Mouse (Mus musculus) intestine, embryonic 14.5 days (tissue): ENCODE measurements around the gene Clca3a2. TPM values are rescaled to one million over a fixed set of nuclear protein-coding genes. Genes with fewer than 3 reads are reported as not detected.
A peak's percentile ranks its signal among the peaks of the same experiment; 100 is the strongest.
"Not testable (repeated sequence)": the region's sequence is repeated elsewhere in the genome, so short reads cannot be mapped to it uniquely, and the experiment has no call there.

ENCODE experiments used
- ATAC-seq: fragments of 200-750 bp; cut with Nextera tagmentation; replicated peaks from 2 replicates; pipeline ENCODE4 v1.8.0; 2017; ENCODE audit warnings: low read depth, moderate number of reproducible peaks, moderate TSS enrichment, moderate library complexity; ENCODE audit not compliant: low FRiP score, low TSS enrichment
- DNase-seq: peaks from one replicate; pipeline ENCODE4 v3.0.0-alpha.2; 2018; ENCODE audit warnings: low spot score
- H3K27ac ChIP-seq: fragments of 300-500 bp; sonication (generic); 2 replicates; pipeline ENCODE4 v1.5.1; 2014; ENCODE audit warnings: low read depth, mild to moderate bottlenecking, control low read depth
- H3K27me3 ChIP-seq: fragments of 300-500 bp; sonication (generic); replicated peaks from 2 replicates; pipeline ENCODE4 v1.6.1; 2014; ENCODE audit warnings: low read length, control low read depth; ENCODE audit not compliant: control insufficient read depth, insufficient read depth
- H3K36me3 ChIP-seq: fragments of 300-500 bp; sonication (generic); 2 replicates; pipeline ENCODE4 v1.6.1; 2014; ENCODE audit warnings: low read length, control low read depth; ENCODE audit not compliant: control insufficient read depth, insufficient read depth
- H3K4me1 ChIP-seq: fragments of 300-500 bp; sonication (generic); replicated peaks from 2 replicates; pipeline ENCODE4 v1.6.1; 2014; ENCODE audit warnings: low read length, control low read depth, mixed read lengths; ENCODE audit not compliant: control insufficient read depth, insufficient read depth
- H3K4me2 ChIP-seq: fragments of 300-500 bp; sonication (generic); 2 replicates; pipeline ENCODE4 v1.6.1; 2014; ENCODE audit warnings: low read length
- H3K4me3 ChIP-seq: fragments of 300-500 bp; sonication (generic); 2 replicates; pipeline ENCODE4 v1.5.1; 2014; ENCODE audit warnings: low read depth, low read length, control low read depth, mixed read lengths
- H3K9ac ChIP-seq: fragments of 300-500 bp; sonication (generic); 2 replicates; pipeline ENCODE4 v1.6.1; 2014; ENCODE audit warnings: mild to moderate bottlenecking, low read length
- H3K9me3 ChIP-seq: fragments of 300-500 bp; sonication (generic); 2 replicates; pipeline ENCODE4 v1.6.1; 2016; ENCODE audit warnings: low read length, control low read depth; ENCODE audit not compliant: control insufficient read depth
- whole genome bisulfite sequencing: fragments of 180-500 bp; shearing (Covaris S2); extraction: QIAGEN DNeasy Blood & Tissue Kit; methylation state at CpG from one replicate; pipeline ENCODE4 v1.1.7; 2014; 5-methylcytosine and 5-hydroxymethylcytosine counted together
- polyA plus RNA-seq: library from polyadenylated mRNA; unstranded; fragments of >200 nt; fragmentation: Nextera tagmentation; extraction: Ambion mirVana; gene quantifications from 2 replicates; pipeline ENCODE4 v1.2.1, GENCODE M21; 2014

Clca3a2 gene
- 0.20 and 0.54 TPM in 2 replicates for polyA plus RNA-seq

GRCm38 (mm10) chr3:144819219-144819618 is at the start of gene Clca3a2:
Gene Clca3a2, minus strand, starts transcription at chr3:144819494.
- not testable (repeated sequence) for H3K27me3 ChIP-seq, H3K4me2 ChIP-seq, DNase-seq, H3K9ac ChIP-seq, H3K4me1 ChIP-seq, H3K27ac ChIP-seq, H3K36me3 ChIP-seq, H3K4me3 ChIP-seq, H3K9me3 ChIP-seq
- 0 out of 2 replicates have a peak, but pooled peaks have one; percentile 36 for ATAC-seq
- WGBS: 67% methylated on average over 6 of the region's 6 CpGs

- Histone ChIP-seq H3K4me2 (no peak overlapping the region), H3K4me1 (no peaks in the 10 kb centered on the region), H3K36me3 (no peaks in the 10 kb centered on the region), H3K27ac (no peak overlapping the region), H3K27me3 (no peaks in the 10 kb centered on the region), H3K4me3 (no peak overlapping the region), H3K9me3 (0 out of 2 replicates have a peak, but pooled peaks cover 3% of the 10 kb centered on the region), H3K9ac (no peak overlapping the region)
- ATAC-seq (peak; percentile 87), DNase-seq (peak; percentile 57)
- WGBS: 27% methylated on average over 4 of the region's 4 CpGs
Measured at GRCm38 (mm10) chr3:144849584-144849983, 30.3 kb upstream of the Clca3a2 start.

- not testable (repeated sequence) for H3K9me3 ChIP-seq, H3K4me3 ChIP-seq, H3K9ac ChIP-seq, H3K36me3 ChIP-seq, H3K27ac ChIP-seq, H3K4me2 ChIP-seq, H3K4me1 ChIP-seq, DNase-seq, H3K27me3 ChIP-seq
- 64% methylated on average over 9 of the region's 9 CpGs for whole genome bisulfite sequencing
- ATAC-seq: peak; percentile 63; the same call in 1 of the 2 replicates
Measured at GRCm38 (mm10) chr3:144849014-144849556, 29.8 kb upstream of the Clca3a2 start, which contains the start of gene Clca3b. Gene Clca3b, minus strand, starts transcription at chr3:144849357.

- WGBS: 85% methylated on average over 6 of the region's 6 CpGs
- Histone ChIP-seq H3K27ac (no peak overlapping the region), H3K9ac (no peak overlapping the region), H3K9me3 (no peaks in the 10 kb centered on the region), H3K4me3 (no peak overlapping the region), H3K27me3 (no peaks in the 10 kb centered on the region), H3K4me2 (no peak overlapping the region), H3K4me1 (no peaks in the 10 kb centered on the region), H3K36me3 (no peaks in the 10 kb centered on the region)
- ATAC-seq (no peak), DNase-seq (no peak)
Measured at GRCm38 (mm10) chr3:144827257-144827656, 8.0 kb upstream of the Clca3a2 start.

GRCm38 (mm10) chr3:144825151-144825550 is 5.9 kb upstream of the Clca3a2 start:
- WGBS: 15% methylated on average over 10 of the region's 10 CpGs
- Histone ChIP-seq H3K9me3 (no peaks in the 10 kb centered on the region), H3K27ac (no peak overlapping the region), H3K4me3 (no peak overlapping the region), H3K27me3 (no peaks in the 10 kb centered on the region), H3K36me3 (no peaks in the 10 kb centered on the region), H3K4me2 (no peak overlapping the region), H3K9ac (no peak overlapping the region), H3K4me1 (no peaks in the 10 kb centered on the region)
- ATAC-seq (peak; percentile 77; the same call in 1 of the 2 replicates), DNase-seq (peak; percentile 91)

GRCm38 (mm10) chr3:144823331-144823730 is 4.0 kb upstream of the Clca3a2 start:
- Histone ChIP-seq H3K36me3 (no peaks in the 10 kb centered on the region), H3K27ac (no peak overlapping the region), H3K4me1 (no peaks in the 10 kb centered on the region), H3K27me3 (no peaks in the 10 kb centered on the region), H3K9me3 (no peaks in the 10 kb centered on the region), H3K4me2 (no peak overlapping the region), H3K9ac (no peak overlapping the region), H3K4me3 (no peak overlapping the region)
- DNase-seq (no peak), ATAC-seq (no peak)
- WGBS: 82% methylated on average over 5 of the region's 5 CpGs

GRCm38 (mm10) chr3:144820632-144821031 is 1.3 kb upstream of the Clca3a2 start:
- Histone ChIP-seq H3K9ac (no peak overlapping the region), H3K27me3 (no peaks in the 10 kb centered on the region), H3K36me3 (no peaks in the 10 kb centered on the region), H3K4me3 (no peak overlapping the region), H3K4me1 (no peaks in the 10 kb centered on the region), H3K27ac (no peak overlapping the region), H3K4me2 (no peak overlapping the region), H3K9me3 (no peaks in the 10 kb centered on the region)
- WGBS: 44% methylated on average over 1 of the region's 1 CpGs
- DNase-seq (no peak), ATAC-seq (no peak)

GRCm38 (mm10) chr3:144813336-144813735 is 6.0 kb downstream of the Clca3a2 start:
- H3K27ac ChIP-seq, H3K9me3 ChIP-seq, DNase-seq, H3K36me3 ChIP-seq, H3K4me2 ChIP-seq, H3K27me3 ChIP-seq, H3K4me1 ChIP-seq, H3K4me3 ChIP-seq, ATAC-seq, H3K9ac ChIP-seq: not testable (repeated sequence)
- 84% methylated on average over 6 of the region's 6 CpGs for WGBS

GRCm38 (mm10) chr3:144811821-144812220 is 7.5 kb downstream of the Clca3a2 start:
- H3K4me2 ChIP-seq: no peak overlapping the region
- H3K9ac ChIP-seq: no peak overlapping the region
- no peaks in the 10 kb centered on the region for H3K4me1 ChIP-seq
- no peak overlapping the region for H3K4me3 ChIP-seq
- no peak overlapping the region for H3K27ac ChIP-seq
- no peaks in the 10 kb centered on the region for H3K36me3 ChIP-seq
- H3K9me3 ChIP-seq: no peaks in the 10 kb centered on the region
- ATAC-seq (no peak), DNase-seq (no peak)
- WGBS: 38% methylated on average over 3 of the region's 3 CpGs
- no peaks in the 10 kb centered on the region for H3K27me3 ChIP-seq
